Mouse (Mus musculus) lung, postnatal 10 days (tissue): ENCODE measurements around the gene BC147527.
"Not testable (repeated sequence)": the region's sequence is repeated elsewhere in the genome, so short reads cannot be mapped to it uniquely, and the experiment has no call there.

Source experiments
- DNase-seq: peaks from one replicate; pipeline ENCODE4 v3.0.0; 2021

Gene BC147527

DNA sequence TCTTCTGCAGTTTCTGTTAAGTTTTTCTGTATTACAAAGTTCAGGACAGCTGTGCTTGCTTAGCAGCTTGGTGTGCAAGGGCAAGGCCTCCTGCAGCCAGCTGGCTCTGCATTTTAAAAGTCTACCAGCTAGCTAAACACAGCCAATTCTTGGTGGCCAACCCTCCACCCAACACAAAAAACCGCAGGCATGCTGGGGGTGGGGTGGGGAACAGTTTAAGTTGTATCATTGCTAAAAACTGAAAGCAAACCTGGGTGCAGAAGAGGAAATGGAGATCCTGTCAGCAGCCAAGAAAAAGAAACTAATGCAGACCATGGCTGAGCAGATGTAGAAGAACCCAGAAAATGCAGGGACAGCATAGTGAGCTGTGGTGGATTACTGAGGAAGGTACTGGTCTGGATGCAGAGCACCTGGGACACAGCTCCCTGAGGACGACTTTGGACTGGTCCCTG, at the start of gene BC147527:
Gene BC147527 (plus strand): TSS at position 402 of the 452 bp plus-strand sequence.
- no peak for DNase-seq

DNA sequence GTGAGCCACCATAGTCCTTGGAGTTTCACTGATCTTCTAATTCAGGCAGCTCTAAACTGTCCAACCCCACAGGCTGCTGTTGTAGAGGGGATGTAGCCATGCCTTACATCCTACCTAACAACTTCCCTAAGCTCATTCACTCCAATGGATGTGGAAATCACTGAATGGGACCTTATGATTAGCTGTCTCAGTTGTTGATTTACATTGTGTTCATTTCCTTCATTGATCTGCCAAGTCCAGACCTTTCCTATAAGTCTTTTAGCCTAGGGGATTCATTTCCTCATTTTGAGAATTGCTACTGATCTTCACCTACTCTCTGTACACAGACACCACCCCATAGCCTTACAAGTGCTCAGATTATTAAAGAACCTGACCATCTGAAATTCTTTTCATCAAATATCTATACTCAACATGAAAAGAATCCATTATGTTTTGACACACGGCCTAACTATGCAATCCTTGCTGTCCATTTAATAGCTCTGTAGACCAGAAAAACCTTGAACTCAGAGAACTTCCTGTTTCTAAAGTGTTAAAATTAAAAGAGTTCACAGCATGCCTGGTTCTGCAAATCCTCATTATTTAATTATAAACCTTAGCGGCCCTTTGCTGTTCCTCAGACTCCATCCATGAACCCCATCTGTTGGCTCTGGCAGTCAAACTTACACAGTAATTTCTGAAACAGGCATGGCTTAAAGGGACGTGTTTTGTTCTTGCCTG, 48.8 kb upstream of the BC147527 start:
- not testable (repeated sequence) for DNase-seq

DNA sequence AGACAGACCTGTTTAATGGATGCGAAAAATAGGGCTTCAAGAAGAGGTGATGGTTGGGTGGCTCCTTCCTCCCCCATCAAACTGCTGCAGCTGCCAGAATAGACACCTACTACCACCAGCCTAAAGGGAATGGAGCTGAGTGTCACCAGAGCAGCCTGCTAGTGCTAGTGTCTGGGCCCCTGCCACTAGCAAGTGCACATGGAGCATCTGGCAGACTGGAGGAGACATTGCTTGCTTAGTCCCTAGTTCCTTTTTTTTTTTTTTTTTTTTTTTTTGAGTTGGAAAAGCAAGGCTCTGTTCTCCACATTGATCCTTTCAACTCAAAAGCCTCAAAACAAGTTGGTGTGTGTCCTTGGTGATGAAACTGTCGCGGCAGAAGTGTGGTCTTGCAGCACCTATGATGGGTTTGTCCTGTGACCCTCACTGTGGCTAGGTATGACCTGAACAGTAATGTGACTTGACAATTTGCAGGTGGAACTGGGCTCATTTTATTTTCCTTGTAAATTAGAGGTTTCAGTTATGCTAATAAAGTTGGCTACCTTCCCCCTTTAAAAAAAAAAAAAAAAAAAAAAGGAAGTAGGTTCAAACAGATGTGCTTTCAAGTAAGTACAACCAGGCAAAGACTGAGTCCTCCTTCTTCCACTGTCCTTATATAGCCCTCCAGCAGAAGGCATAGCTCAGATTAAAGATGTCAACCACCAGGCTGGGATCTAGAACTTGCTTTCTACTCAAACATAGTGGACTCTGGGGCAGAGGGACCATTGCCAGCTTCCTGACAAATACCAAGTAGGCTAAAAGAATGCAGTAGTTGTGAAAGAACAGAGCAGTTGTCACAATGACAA, 41.2 kb upstream of the BC147527 start:
- not testable (repeated sequence) for DNase-seq

- not testable (repeated sequence) for DNase-seq
Measured at GRCm38 (mm10) chr13:120259718-120260117, 40.5 kb upstream of the BC147527 start.

DNA sequence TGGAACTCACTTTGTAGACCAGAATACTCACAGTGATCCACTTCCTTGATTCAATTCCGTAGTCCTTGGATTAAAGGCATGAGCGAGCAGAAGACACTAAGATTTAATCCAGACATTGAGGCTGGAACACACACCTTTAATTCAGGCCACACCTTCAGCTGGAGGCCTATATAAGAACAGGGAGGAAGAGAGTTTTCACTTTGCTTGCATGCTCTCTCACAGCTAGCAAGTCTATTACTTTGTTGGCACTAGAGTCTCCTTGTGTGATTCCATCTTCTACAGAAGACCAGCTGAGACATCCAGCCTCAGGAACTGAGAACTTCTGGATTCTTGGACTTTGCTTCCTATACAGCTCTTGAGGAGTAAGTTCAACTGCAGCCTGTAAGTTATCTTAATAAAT, 37.3 kb upstream of the BC147527 start, which contains the start of gene AF067061:
Gene AF067061 (plus strand): TSS at position 245 of the 400 bp plus-strand sequence.
- DNase-seq = not testable (repeated sequence)

DNA sequence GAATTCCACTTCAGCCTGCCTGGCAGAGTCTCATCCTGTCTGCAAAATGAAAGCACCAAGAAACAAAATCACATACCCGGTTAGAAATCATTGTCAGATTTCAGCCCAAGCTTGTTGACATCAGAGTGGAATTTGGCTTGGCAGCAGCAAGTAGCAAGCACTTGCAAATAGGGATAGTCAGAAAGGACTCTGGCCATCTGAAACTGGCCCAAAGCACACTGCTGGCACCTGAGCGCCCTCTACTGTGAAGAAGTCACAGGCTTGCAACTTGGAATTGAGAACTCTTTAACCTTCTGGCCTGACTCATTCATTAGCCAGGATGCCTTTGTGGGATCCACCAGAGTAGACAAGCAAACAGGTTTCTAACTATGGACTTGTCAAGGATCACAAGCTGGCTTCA, 22.4 kb upstream of the BC147527 start:
- DNase-seq = not testable (repeated sequence)

DNA sequence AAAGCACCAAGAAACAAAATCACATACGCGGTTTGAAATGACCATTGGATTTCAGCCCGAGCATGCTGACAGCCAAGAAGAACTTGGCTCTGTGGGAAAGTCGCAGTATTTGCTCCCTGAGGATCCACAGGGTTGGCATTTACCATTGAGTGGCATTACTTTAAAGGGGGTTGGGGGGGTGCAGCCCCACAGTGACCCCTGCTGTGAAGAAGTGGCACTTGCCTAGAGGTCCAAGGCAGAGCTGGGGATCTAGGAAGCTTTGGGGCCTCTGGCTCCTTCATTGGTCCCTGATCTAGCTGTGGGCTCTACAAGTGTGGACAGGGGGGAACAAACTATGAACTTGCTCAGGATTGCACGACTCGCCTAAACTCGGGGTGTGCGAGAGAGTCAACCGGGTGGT, 21.4 kb upstream of the BC147527 start:
- no peak for DNase-seq

DNA sequence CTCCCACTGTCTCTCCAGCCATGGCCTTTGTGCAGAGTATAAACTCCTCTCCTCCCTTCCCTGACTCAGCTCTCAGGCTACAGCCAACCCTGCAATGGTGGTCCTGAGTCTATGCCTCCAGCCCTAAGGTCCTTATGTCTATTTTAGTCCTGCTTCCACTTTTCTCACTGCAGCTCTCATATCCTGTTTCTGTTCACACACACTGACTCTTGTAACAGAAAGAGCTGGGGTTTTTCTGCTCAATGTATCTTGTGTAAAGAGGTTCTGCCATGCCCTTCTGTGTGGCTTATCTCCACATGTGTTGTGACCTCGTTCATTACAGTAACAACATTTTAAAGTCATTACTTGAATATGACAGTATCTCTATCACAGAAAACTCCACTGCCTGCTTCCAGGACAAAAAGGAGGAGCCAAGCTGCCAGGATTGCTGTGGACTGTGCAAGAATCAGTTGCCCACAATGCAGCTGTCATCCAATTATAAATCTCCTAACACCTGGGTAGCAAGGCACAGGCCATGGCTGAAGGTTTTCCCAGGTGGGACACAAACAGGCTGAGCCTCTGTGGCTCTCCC, 783 bp upstream of the BC147527 start:
- DNase-seq = no peak

GRCm38 (mm10) chr13:120300853-120301252, 661 bp downstream of the BC147527 start:
- no peak for DNase-seq

DNA sequence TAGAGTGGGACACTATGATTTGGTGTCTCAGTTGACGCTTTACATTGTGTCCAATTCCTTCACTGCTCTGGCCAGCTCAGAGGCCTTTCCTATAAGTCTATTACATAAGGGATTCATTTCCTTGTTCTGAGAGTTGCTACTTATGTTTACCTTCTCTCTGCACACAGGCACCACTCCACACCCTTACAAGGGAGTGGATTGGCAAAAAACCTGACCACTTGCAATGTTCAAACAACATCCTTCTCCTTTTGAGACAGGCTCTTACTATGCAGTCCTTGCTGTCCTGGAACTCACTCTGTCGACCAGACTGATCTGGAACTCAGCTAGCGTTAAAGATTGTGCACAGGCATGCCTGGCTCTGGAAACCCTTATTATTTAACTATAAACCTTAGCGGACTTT, 10.6 kb downstream of the BC147527 start:
- no peak for DNase-seq

DNA sequence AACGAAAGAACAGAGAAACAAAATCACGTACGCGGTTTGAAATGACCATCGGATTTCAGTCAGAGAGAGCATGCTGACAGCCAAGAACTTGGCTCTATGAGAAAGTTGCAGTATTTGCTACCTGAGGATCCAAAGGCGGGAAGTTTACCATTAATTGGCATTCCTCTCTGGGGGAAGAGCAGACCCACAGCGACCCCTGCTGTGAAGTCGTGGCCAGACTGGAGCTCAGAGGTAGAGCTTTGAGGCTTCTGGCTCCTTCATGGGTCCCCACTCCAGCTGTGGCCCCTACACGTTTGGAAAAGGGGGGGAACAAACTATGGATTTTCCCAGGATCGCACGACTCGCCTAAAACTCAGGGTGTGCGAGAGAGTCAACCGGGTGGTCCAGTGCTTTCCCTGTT, 13.4 kb downstream of the BC147527 start:
- no peak for DNase-seq

- DNase-seq = not testable (repeated sequence)
Measured at GRCm38 (mm10) chr13:120316578-120316977, 16.4 kb downstream of the BC147527 start, which contains the start of gene Tcstv3. Gene Tcstv3 (plus strand): TSS chr13:120316878.

DNA sequence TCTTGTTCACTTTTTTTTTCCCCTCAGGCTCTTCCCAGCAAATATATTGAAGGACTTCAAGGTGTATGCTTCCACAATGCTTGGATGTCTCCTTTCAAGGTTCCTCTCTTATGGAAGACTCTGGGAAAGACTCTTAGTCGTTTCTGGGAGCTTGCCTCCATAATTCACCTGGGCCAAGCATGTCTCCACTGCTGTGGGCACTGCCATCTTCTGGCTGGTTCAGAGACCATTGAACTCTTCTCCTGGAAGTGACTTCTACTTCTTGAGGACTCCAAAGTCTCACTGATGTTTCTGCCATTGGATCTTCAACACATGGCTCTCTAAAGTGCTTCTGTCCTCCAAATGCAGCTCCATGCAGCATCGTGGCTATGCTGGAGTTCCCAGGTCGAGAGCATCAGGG, 20.0 kb downstream of the BC147527 start:
- no peak for DNase-seq

GRCm38 (mm10) chr13:120320721-120321120, 20.5 kb downstream of the BC147527 start:
- no peak for DNase-seq
